Mouse (Mus musculus): ENCODE measurements around the gene Helz. TPM values are rescaled to one million over a fixed set of nuclear protein-coding genes. Genes with fewer than 3 reads are reported as not detected.

The Helz gene
- total RNA-seq, 2 experiments from 2014 or later: 16.3 to 16.7 TPM

GRCm38 (mm10) chr11:107714368-107714767 is 166.6 kb downstream of the Helz start:
- ATAC-seq (ENCODE audit: poor library complexity, severe bottlenecking): no peak

- ATAC-seq (ENCODE audit: poor library complexity, severe bottlenecking): no peak
Observed at GRCm38 (mm10) chr11:107716332-107716938, 168.7 kb downstream of the Helz start, which contains the start of gene Cacng1. Gene Cacng1, minus strand, starts transcription at chr11:107716522.

- peak; percentile 72 for ATAC-seq (ENCODE audit: poor library complexity, severe bottlenecking)
Observed at GRCm38 (mm10) chr11:107720264-107721021, 172.7 kb downstream of the Helz start.

- no peak for ATAC-seq (ENCODE audit: poor library complexity, severe bottlenecking)
Observed at GRCm38 (mm10) chr11:107721057-107721456, 173.3 kb downstream of the Helz start.

GRCm38 (mm10) chr11:107724603-107725002 is 176.9 kb downstream of the Helz start:
- ATAC-seq (ENCODE audit: poor library complexity, severe bottlenecking): no peak

GRCm38 (mm10) chr11:107728073-107728863 is 180.5 kb downstream of the Helz start:
- ATAC-seq (ENCODE audit: poor library complexity, severe bottlenecking): no peak

GRCm38 (mm10) chr11:107729141-107729540 is 181.4 kb downstream of the Helz start:
- no peak for ATAC-seq (ENCODE audit: poor library complexity, severe bottlenecking)

- no peak for ATAC-seq (ENCODE audit: poor library complexity, severe bottlenecking)
Observed at GRCm38 (mm10) chr11:107730940-107731339, 183.2 kb downstream of the Helz start.

- ATAC-seq (ENCODE audit: poor library complexity, severe bottlenecking): no peak
Observed at GRCm38 (mm10) chr11:107731498-107731897, 183.8 kb downstream of the Helz start.

- no peak for ATAC-seq (ENCODE audit: poor library complexity, severe bottlenecking)
Observed at GRCm38 (mm10) chr11:107734133-107734532, 186.4 kb downstream of the Helz start.

- ATAC-seq (ENCODE audit: poor library complexity, severe bottlenecking): no peak
Observed at GRCm38 (mm10) chr11:107737886-107738285, 190.2 kb downstream of the Helz start.

GRCm38 (mm10) chr11:107738418-107739099 is 190.8 kb downstream of the Helz start:
- ATAC-seq (ENCODE audit: poor library complexity, severe bottlenecking): no peak

GRCm38 (mm10) chr11:107743100-107743499 is 195.4 kb downstream of the Helz start:
- no peak for ATAC-seq (ENCODE audit: poor library complexity, severe bottlenecking)

Other genes starting within 250 kb of the Helz start
- 14.5 and 15.4 TPM in 2 replicates for gene Pitpnc1, start 77.2 kb upstream of the Helz start, total RNA-seq (2015)
- gene Pitpnc1, start 77.2 kb upstream of the Helz start, total RNA-seq (2017): 8.5 and 11.7 TPM in 2 replicates
- 55.9 and 65.5 TPM in 2 replicates for gene Psmd12, start 68.4 kb upstream of the Helz start, total RNA-seq (2015)
- gene Psmd12, start 68.4 kb upstream of the Helz start, total RNA-seq (2017): 86.4 and 86.6 TPM in 2 replicates
- gene Cacng1, start 168.6 kb downstream of the Helz start, total RNA-seq (2015): not detected in 2 replicates
- not detected in 2 replicates for gene Cacng1, start 168.6 kb downstream of the Helz start, total RNA-seq (2017)
- gene Cacng4, start 246.6 kb downstream of the Helz start, total RNA-seq (2015): not detected in 2 replicates
- not detected in 2 replicates for gene Cacng4, start 246.6 kb downstream of the Helz start, total RNA-seq (2017)

All from megakaryocyte, adult 5-6 weeks (primary cell).